Mouse (Mus musculus) liver, embryonic 14.5 days (tissue): ENCODE measurements around the gene Naa80.
"Not testable (repeated sequence)": the region's sequence is repeated elsewhere in the genome, so short reads cannot be mapped to it uniquely, and the experiment has no call there.

ENCODE experiments used
- CTCF ChIP-seq: IDR thresholded peaks from 2 replicates; pipeline ENCODE4 v1.5.1; 2016; ENCODE audit warnings: antibody characterized with exemption, low read depth, control low read depth
- EP300 ChIP-seq: IDR thresholded peaks from 2 replicates; pipeline ENCODE4 v1.6.1; 2016; ENCODE audit warnings: antibody characterized with exemption, low read depth

GRCm38 (mm10) chr9:107573774-107574173 is 4.9 kb upstream of the Naa80 start:
- TF ChIP-seq EP300, result not testable (repeated sequence)
- TF ChIP-seq CTCF, result peak; percentile 48
